Mouse (Mus musculus): ENCODE data around the gene Dok4. TPM values are rescaled to one million over a fixed set of nuclear protein-coding genes. Genes with fewer than 3 reads are reported as not detected.

Dok4 gene
- total and polyA plus RNA-seq, 2 experiments from 2014 or later, result 97.5 to 123 TPM

- Histone ChIP-seq H3K9ac (no peak overlapping the region), H3K4me1 (ENCODE audit: insufficient read depth) (no peaks in the 10 kb centered on the region), H3K36me3 (ENCODE audit: insufficient read depth) (peaks cover 4% of the 10 kb centered on the region), H3K4me3 (ENCODE audit: low read depth, low read length) (no peak overlapping the region), H3K27me3 (ENCODE audit: insufficient read depth, low read length) (no peaks in the 10 kb centered on the region), H3K4me2 (ENCODE audit: low read depth) (no peak overlapping the region), H3K27ac (ENCODE audit: low read depth, low read length) (no peak overlapping the region), H3K9me3 (ENCODE audit: low read length) (no peaks in the 10 kb centered on the region)
- TF ChIP-seq CTCF (IDR thresholded peaks at IDR 0.05; ENCODE audit: low read depth), result no peak
- no peak for DNase-seq
- 95% methylated on average over 11 of the region's 11 CpGs for WGBS
- no peak for ATAC-seq
These were observed 58.2 kb downstream of the Dok4 start for GRCm38 (mm10) chr8:94817933-94818332.

GRCm38 (mm10) chr8:94814556-94814955, 61.6 kb downstream of the Dok4 start:
- ATAC-seq (no peak), DNase-seq (peak; percentile 39)
- Histone ChIP-seq H3K9me3 (ENCODE audit: low read length) (no peaks in the 10 kb centered on the region), H3K4me2 (ENCODE audit: low read depth) (no peak overlapping the region), H3K36me3 (ENCODE audit: insufficient read depth) (no peaks in the 10 kb centered on the region; the same call in 1 of the 2 replicates), H3K4me3 (ENCODE audit: low read depth, low read length) (no peak overlapping the region), H3K9ac (no peak overlapping the region), H3K27ac (ENCODE audit: low read depth, low read length) (no peak overlapping the region), H3K27me3 (ENCODE audit: insufficient read depth, low read length) (no peaks in the 10 kb centered on the region), H3K4me1 (ENCODE audit: insufficient read depth) (peaks cover 6% of the 10 kb centered on the region; the same call in 1 of the 2 replicates)
- WGBS, result 0% methylated on average over 1 of the region's 1 CpGs
- peak; percentile 64 for TF ChIP-seq CTCF (IDR thresholded peaks at IDR 0.05; ENCODE audit: low read depth)

Other genes with a start within 250 kb of the Dok4 start
- gene Arl2bp, start 209.7 kb downstream of the Dok4 start, total RNA-seq (2014; rRNA removed), result 112 and 136 TPM in 2 replicates
- 154 and 183 TPM in 2 replicates for gene Arl2bp, start 209.7 kb downstream of the Dok4 start, polyA plus RNA-seq (2015; fragmentation: Nextera tagmentation; extraction: Ambion mirVana)
- gene Pllp, start 180.1 kb downstream of the Dok4 start, total RNA-seq (2014; rRNA removed), result 4.6 and 11.6 TPM in 2 replicates
- gene Pllp, start 180.1 kb downstream of the Dok4 start, polyA plus RNA-seq (2015; fragmentation: Nextera tagmentation; extraction: Ambion mirVana), result 6.8 and 8.6 TPM in 2 replicates
- not detected in 2 replicates for gene Ccl22, start 130.7 kb downstream of the Dok4 start, total RNA-seq (2014; rRNA removed)
- gene Ccl22, start 130.7 kb downstream of the Dok4 start, polyA plus RNA-seq (2015; fragmentation: Nextera tagmentation; extraction: Ambion mirVana), result 0.15 TPM in 1 of 2 replicates, not detected in the other
- 61.5 and 68.7 TPM in 2 replicates for gene Cx3cl1, start 104.3 kb downstream of the Dok4 start, total RNA-seq (2014; rRNA removed)
- gene Cx3cl1, start 104.3 kb downstream of the Dok4 start, polyA plus RNA-seq (2015; fragmentation: Nextera tagmentation; extraction: Ambion mirVana), result 61.8 and 80.0 TPM in 2 replicates
- gene Ccl17, start 65.9 kb downstream of the Dok4 start, total RNA-seq (2014; rRNA removed), result not detected in 2 replicates
- 4.7 and 5.0 TPM in 2 replicates for gene Ccl17, start 65.9 kb downstream of the Dok4 start, polyA plus RNA-seq (2015; fragmentation: Nextera tagmentation; extraction: Ambion mirVana)
- 87.3 and 89.6 TPM in 2 replicates for gene Coq9, start 38.0 kb downstream of the Dok4 start, total RNA-seq (2014; rRNA removed)
- 45.4 and 52.6 TPM in 2 replicates for gene Coq9, start 38.0 kb downstream of the Dok4 start, polyA plus RNA-seq (2015; fragmentation: Nextera tagmentation; extraction: Ambion mirVana)
- 50.1 and 51.1 TPM in 2 replicates for gene Ciapin1, start 38.0 kb downstream of the Dok4 start, total RNA-seq (2014; rRNA removed)
- 108 and 120 TPM in 2 replicates for gene Ciapin1, start 38.0 kb downstream of the Dok4 start, polyA plus RNA-seq (2015; fragmentation: Nextera tagmentation; extraction: Ambion mirVana)
- 59.5 and 82.7 TPM in 2 replicates for gene Polr2c, start 18.9 kb downstream of the Dok4 start, total RNA-seq (2014; rRNA removed)
- gene Polr2c, start 18.9 kb downstream of the Dok4 start, polyA plus RNA-seq (2015; fragmentation: Nextera tagmentation; extraction: Ambion mirVana), result 101 and 119 TPM in 2 replicates
- gene Ccdc102a, start 41.8 kb upstream of the Dok4 start, total RNA-seq (2014; rRNA removed), result 6.8 and 8.1 TPM in 2 replicates
- gene Ccdc102a, start 41.8 kb upstream of the Dok4 start, polyA plus RNA-seq (2015; fragmentation: Nextera tagmentation; extraction: Ambion mirVana), result 4.4 and 4.8 TPM in 2 replicates
- gene Adgrg5, start 47.4 kb upstream of the Dok4 start, total RNA-seq (2014; rRNA removed), result 0.10 TPM in 1 of 2 replicates, not detected in the other
- gene Adgrg5, start 47.4 kb upstream of the Dok4 start, polyA plus RNA-seq (2015; fragmentation: Nextera tagmentation; extraction: Ambion mirVana), result 0.06 and 0.12 TPM in 2 replicates
- 107 and 188 TPM in 2 replicates for gene Adgrg1, start 98.4 kb upstream of the Dok4 start, total RNA-seq (2014; rRNA removed)
- 79.8 and 101 TPM in 2 replicates for gene Adgrg1, start 98.4 kb upstream of the Dok4 start, polyA plus RNA-seq (2015; fragmentation: Nextera tagmentation; extraction: Ambion mirVana)
- 0.67 and 1.2 TPM in 2 replicates for gene Adgrg3, start 141.4 kb upstream of the Dok4 start, total RNA-seq (2014; rRNA removed)
- 0.47 and 0.69 TPM in 2 replicates for gene Adgrg3, start 141.4 kb upstream of the Dok4 start, polyA plus RNA-seq (2015; fragmentation: Nextera tagmentation; extraction: Ambion mirVana)
- gene Drc7, start 178.8 kb upstream of the Dok4 start, total RNA-seq (2014; rRNA removed), result 1.9 and 4.4 TPM in 2 replicates
- gene Drc7, start 178.8 kb upstream of the Dok4 start, polyA plus RNA-seq (2015; fragmentation: Nextera tagmentation; extraction: Ambion mirVana), result 2.1 and 3.7 TPM in 2 replicates
- 43.9 and 50.6 TPM in 2 replicates for gene Katnb1, start 204.9 kb upstream of the Dok4 start, total RNA-seq (2014; rRNA removed)
- 44.7 and 49.5 TPM in 2 replicates for gene Katnb1, start 204.9 kb upstream of the Dok4 start, polyA plus RNA-seq (2015; fragmentation: Nextera tagmentation; extraction: Ambion mirVana)

Data from forebrain, postnatal 0 days (tissue).